Mouse (Mus musculus) WW6 (cell line): ENCODE results near the gene 1600014C23Rik.
A peak's percentile ranks its signal among the peaks of the same experiment; 100 is the strongest.

Experiments
- DNase-seq: peaks from one replicate; pipeline ENCODE4 v3.0.0-alpha.2; 2013; ENCODE audit warnings: low read depth, low spot score

The 1600014C23Rik gene

GRCm38 (mm10) chr17:45690044-45690443 lies 43.6 kb downstream of the 1600014C23Rik start:
- DNase-seq = no peak

- DNase-seq = no peak
These were observed 44.5 kb downstream of the 1600014C23Rik start for GRCm38 (mm10) chr17:45689120-45689519.

- DNase-seq = no peak
These were observed 46.9 kb downstream of the 1600014C23Rik start, which contains the start of gene Tmem63b for GRCm38 (mm10) chr17:45686716-45687115. Gene Tmem63b, minus strand, starts transcription at chr17:45686905.

- DNase-seq = peak; percentile 76
These were observed 47.5 kb downstream of the 1600014C23Rik start, which contains the start of gene Mrpl14 for GRCm38 (mm10) chr17:45686093-45686619. Gene Mrpl14, plus strand, starts transcription at chr17:45686322.

- no peak for DNase-seq
These were observed 48.2 kb downstream of the 1600014C23Rik start for GRCm38 (mm10) chr17:45685171-45686092.

GRCm38 (mm10) chr17:45684667-45685131 lies 48.9 kb downstream of the 1600014C23Rik start:
- DNase-seq = no peak
